Mouse (Mus musculus): Measurements from ENCODE around the gene Msi1.

GRCm38 (mm10) chr5:115480101-115480500 lies 50.7 kb downstream of the Msi1 start:
- TF ChIP-seq CTCF (IDR thresholded peaks at IDR 0.05; ENCODE audit: control insufficient read depth, insufficient read depth, insufficient read length), result no peak
- TF ChIP-seq MAX (IDR thresholded peaks at IDR 0.05), result no peak
- TF ChIP-seq USF1 (IDR thresholded peaks at IDR 0.05; ENCODE audit: low read depth), result no peak
- no peak for TF ChIP-seq MYOD1 (IDR thresholded peaks at IDR 0.05; ENCODE audit: control insufficient read depth, insufficient read length, low read depth)
- TF ChIP-seq CEBPB (IDR thresholded peaks at IDR 0.05; ENCODE audit: low read depth), result no peak
- TF ChIP-seq FOSL1 (IDR thresholded peaks at IDR 0.05; ENCODE audit: insufficient read depth, low read length, poor library complexity, severe bottlenecking), result no peak
